Mouse (Mus musculus) layer of hippocampus, adult 9-10 months (tissue): ENCODE measurements around the gene Pcnx.

Experiments
- DNase-seq: peaks from one replicate; pipeline ENCODE4 v3.0.0; 2022; ENCODE audit warnings: low spot score

Pcnx gene

DNA sequence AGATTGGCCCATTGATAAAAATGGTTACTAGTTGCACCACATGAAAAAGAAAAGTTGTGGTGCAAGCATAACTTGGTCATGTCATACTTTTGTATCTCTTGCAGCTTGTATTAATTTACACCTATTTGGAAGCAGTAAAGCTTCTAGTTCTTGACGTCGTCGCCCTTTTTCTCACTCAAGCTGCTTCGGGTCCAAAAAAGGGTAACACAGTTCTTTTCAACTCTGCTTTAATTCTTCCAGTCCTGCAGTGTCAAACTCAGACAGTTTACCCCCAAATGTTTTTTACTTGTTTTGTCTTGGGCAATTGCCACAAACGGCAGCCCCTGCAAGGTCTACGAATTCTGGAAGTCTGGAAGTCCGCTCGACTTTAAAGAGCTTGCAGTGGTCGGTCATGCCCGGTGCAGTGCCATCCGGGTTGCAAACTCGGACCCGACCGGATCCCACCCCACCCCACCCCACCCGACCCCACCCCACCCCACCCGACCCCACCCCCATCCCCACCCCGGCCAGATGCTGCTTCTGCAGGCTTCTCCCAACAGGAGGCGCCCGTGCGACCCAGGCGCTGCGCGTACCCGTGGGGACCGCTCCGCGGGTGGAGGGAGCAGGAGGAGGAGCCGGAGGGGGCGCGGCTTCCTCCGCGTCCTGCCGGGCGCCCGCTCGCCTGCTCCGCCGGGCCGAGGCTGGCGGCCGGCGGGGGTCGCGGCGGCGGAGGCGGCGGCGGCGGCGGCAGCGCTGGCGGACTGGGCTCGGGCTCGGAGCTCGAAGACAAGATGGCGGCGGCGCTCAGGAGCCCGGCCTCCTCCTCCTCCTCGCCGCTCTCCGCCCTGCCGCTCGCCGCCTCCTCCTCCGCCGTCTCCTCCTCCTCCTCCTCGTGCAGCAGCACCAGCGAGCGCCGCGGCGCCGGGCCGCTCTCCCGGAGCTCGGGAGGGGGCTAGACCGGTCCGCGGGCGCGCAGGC lies at the start of gene Pcnx:
Gene Pcnx, plus strand, starts transcription at position 673 of the 957 bp plus-strand sequence.
- DNase-seq, result no peak

DNA sequence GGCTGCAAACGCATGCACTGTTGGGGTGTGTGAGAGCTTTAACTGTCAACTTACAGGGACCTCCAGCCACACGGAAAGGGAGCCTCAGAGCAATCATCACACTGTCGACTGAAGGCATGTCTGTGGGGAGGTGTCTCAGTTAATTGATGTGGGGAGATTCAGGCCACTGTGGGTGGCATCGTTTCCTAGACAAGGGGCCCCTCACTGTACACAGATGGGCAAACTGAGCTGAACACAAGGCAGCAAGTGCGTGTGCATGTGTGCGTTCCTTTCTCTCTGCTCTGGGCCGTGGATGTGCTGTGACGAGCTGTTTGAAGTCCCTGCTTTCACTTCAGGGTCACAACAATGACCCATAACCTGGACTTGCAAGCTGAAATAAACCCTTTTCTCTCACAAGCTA lies 49.4 kb upstream of the Pcnx start:
- DNase-seq, result no peak

DNA sequence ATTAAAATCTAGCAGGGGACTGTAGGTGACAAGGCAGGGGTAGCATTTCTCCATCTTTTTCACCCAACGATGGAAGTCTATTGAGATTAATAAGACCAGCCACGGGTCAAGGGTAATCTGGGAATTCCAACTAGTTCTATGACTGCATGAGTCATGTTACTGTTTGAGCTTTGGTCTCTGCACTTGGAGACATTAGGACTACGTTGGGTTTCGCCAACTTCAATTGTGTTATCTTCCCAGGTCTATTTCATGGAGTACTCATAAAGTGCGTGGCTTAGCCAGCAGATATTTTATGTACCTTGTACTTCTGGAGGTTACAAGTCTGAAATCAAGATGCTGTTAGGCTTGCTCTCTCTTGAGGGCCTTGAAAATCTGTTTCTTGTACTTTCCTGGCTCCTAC lies 45.1 kb upstream of the Pcnx start:
- DNase-seq, result no peak

DNA sequence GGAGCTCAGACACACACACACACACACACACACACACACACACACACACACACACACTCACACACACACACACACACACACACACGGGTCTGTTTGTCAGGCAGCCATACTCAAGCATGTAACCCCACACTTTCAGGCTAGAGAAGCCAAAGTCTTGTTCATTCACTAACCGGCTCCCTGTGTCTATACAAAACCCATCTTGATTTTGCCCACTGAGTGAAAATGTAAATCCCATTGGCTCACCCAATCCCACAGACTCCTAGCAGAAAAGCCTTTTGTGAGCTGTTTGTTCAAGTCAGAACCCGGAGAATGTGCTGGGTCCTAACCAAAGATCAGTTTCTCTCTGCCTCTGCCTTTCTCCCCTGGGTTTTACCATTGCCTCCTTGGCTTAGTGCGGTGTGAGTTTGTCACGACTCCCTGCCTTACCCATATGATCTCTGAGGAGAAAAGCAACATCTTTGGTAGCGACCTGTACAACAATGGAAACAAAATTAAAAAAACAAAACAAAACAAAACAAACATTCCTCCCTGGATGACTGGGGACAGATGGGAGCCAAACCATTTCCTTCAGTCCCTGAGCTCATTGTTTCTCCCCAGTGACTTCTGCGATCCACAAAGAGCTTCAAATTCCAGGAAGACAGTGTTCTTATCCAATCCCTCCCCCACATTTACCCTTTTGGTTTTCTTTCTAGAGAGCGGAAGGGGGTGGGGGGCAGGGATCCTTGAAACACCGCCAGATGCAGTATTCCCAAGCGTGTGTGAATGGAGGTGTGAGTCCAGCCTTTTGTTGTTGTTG lies 43.3 kb upstream of the Pcnx start:
- DNase-seq, result no peak

DNA sequence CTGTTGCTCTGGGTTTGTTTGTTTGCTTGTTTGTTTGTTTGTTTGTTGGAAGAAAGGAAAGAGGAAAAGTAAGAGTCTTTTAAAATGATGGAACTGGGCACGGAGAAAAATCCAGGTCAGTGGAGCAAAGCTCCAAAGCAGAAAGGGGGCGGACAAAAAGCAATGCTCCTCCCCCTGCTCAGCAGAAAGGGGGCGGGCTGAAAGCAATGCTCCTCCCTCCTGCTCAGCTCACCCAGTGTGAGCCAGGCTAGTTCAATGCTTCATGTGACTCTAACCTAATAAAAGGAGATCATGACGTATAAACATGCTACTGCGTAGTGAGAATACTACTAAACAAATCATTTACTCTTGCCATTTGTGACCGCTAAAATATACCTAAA lies 42.7 kb upstream of the Pcnx start:
- DNase-seq, result no peak

DNA sequence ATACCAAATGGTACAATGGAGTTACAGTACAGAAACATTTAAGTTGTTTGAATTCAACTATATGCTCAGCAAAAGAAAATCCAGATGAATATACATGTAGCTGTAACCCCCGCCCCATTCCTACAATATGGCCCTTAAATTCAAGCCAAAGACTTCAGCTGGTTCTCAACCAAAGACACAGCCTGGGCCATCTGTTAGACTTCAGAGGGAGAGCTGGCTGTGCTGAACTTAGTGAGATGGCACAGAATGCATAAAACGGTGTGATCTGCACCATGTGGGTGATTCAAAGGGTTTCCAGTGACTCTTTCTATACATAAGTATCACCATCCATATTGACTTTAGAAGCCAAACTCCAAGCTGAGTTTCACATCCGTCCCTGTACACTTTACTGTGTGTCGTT lies 39.1 kb upstream of the Pcnx start:
- no peak for DNase-seq

DNA sequence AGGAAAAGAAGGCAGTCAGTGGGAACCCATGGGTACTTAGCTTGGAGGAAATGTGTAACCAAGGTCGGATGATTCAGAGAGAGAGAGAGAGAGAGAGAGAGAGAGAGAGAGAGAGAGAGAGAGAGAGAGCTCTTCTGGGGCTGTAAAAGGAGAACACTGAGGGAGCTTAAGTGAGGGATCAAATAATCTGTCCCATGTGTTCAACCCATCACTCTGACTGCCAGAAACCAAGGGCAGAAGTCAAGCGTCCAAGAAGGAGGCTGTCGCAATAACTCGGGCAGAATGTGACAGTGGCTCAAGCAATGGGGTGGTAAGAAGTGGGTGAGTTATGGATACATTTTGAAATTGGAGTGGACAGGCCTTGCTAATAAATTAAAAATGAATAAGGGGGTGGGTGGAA lies 37.6 kb upstream of the Pcnx start:
- no peak for DNase-seq

DNA sequence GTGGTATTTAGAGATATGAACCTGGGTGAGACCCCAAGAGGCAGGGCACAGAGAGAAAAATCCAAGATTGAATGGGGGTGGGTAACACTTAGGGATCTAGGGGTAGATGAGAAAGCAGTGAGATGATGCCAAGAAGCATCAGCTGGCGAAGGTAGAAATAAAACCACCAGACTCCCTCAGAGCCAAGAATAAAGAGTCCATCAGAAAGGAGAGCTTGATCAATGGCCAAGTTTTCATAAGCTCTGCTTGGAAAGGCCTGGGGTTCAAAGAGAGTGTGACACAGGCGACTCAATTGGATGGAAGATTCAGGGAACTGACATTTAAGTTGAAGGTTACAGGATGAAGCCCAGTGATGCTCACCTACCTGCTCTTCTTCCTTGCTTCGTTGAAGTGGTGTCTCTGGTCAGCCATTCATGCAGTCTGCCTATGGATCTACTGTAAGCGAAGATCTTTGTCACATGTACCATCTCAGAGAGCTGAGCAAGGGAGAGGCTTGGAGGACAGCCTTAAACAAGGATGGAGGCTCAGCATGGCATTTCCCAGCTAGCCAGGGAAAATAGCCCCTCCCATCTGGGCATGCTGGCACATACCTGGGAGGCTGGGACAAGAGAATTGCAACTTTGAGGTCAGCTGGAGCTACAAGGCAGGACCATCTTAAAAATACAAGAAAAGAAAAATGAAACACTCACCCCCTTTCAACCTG lies 36.9 kb upstream of the Pcnx start:
- no peak for DNase-seq

DNA sequence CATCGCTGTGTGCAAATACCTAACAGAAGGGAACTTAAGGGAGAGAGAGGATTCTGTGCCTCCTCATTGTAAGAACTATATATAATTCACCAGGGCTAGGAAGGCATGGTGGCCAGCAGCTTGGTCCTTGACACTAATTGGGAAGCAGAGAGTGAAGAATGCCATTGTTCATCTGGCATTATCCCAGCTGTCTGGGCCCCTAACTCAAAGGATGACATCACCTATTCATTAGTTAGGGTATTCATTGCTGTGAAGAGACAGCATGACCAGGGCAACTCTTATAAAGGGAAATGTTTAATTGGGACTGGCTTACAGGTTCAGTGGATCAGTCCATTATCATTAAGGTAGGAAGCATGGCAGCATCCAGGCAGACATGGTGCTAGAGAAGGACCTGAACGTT lies 31.5 kb upstream of the Pcnx start:
- DNase-seq, result no peak

DNA sequence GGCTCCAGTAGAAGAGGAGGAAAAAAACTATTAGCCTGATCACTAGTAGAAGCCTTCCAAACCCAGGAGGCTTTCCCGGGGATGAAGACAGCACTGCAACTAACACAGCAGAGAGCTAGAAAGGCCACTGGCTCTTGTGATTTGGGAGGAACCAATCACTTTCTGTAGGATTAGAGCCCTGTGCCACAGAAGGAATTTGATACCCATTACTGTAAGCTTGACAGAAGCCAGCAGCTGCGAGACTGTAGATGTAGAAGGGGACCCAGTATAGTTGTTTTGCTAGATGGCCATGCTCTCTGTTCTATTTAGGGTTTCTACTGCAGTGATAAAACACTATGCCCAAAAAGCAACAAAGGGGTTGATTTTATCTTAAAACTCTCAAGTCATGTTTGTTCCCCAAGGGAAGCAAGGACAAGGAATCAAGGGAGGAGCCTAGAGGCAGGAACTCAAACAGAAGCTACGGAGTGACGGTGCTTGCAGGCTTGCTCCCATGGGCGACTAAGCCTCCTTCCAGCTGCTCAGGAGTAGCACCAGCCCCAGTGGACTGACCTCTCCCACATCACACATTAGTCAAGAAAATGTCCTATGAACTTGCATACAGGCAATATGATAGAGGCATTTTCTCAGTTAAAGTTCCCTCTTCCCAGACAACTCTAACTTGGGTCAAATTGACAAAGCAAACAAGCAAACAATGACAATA lies 27.6 kb upstream of the Pcnx start:
- no peak for DNase-seq

DNA sequence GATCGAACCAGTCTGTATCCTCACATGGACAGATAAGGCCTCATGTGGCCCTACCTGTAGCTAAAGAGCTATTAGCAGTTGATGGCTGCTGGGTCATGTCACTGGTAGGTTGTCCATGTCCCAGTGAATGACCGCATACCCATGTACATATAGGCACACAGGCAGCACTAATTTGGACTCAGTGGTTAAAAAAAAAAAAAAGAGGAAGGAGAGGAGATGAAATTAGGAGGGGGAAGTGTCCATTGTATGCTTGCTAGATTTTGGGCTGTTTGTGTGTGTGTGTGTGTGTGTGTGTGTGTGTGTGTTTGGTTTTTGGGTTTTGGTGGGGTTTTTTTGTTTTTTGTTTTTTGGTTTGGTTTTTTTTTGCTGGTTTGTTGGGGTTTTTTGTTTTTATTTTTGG lies 26.7 kb upstream of the Pcnx start:
- DNase-seq, result no peak

DNA sequence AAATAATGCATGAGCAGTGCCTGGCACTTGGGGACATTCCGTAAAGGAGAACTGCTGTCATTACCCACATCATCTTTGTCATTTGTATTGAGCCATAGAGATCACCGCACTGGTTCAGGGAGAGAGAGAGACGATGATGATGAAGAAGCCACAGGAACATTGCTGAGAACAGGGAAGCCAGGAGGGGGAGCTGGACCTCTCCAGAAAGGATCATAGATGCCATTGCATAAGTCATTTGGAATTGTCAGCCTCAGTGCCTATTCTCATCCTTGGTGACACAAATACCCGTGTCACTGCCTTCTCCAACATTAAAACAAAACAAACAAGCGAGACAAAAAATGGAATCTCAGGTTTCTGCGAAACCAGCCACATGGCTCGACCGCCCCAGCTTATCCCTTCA lies 23.7 kb upstream of the Pcnx start:
- no peak for DNase-seq

DNA sequence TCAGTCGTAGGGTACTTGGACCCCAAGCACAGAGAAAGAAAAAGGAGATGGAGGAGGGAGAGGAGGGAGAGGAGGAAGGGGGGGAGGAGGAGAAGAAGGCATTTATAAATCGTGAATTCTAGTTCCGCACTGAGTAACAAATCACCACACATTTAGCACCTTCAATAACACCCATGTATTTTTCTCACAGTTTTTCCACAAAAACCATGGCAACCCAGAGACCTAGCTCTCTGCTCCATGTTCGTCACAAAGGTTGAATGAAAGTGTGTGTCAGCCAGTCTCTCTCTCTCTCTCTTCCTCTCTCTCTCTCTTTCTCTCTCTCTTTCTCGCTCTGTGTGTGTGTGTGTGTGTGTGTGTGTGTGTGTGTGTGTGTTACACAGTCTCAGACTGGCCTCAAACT lies 22.4 kb upstream of the Pcnx start:
- no peak for DNase-seq

DNA sequence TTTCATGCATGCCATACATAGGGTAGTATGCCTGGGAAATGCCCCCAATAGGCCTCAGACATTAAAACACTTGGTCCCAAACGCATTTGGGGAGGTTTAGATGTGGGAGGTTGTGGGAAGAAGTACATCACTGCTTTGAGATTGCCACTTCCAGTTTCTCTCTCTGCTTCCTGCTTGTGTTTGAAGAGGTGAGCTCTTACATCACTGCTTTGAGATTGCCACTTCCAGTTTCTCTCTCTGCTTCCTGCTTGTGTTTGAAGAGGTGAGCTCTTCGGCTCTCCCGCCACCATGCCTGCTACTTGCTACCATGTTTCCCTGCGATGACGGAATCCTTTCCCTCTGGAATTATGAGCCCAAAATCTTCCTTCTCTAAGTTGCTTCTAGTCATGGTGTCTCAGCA lies 20.2 kb upstream of the Pcnx start:
- no peak for DNase-seq

DNA sequence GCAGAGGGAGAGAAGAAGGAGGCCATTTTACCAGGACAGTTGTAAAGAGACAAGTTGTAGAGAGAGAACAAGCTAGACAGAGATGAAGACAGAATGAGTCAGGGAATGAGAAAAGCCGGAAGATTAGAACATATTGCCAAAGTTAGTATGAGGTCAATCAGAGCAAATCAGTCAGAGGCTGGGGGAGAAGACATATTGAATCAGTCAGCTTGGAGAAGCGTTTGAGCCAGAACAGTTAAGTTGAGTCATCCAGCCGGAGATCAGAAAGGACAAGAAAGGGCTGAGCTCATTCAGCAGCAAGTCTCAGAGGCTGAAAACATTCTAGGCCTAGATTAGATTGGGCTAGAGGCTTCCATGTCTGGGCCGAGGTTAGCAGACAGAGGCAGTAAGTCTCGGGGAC lies 18.8 kb upstream of the Pcnx start:
- DNase-seq, result no peak

DNA sequence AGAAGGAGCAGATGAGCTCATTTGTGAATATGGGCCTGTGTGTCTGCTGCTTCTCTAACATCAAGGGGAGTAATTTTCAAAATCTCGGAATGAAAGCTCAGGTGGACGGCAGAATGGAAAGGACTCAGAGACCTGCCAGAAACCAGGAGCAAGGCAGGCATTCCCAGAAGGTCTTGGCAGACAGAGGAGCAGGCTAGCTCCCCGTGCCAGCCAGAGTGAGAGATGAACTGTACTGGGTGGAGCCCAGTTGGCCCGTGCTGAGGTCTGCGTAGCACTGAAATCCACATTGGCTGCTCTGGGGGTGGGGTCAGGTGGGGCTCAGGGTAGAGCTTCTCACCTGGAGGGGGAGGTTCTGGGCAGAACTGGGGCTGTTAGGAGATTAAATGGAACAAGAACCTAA lies 16.3 kb upstream of the Pcnx start:
- DNase-seq, result no peak

DNA sequence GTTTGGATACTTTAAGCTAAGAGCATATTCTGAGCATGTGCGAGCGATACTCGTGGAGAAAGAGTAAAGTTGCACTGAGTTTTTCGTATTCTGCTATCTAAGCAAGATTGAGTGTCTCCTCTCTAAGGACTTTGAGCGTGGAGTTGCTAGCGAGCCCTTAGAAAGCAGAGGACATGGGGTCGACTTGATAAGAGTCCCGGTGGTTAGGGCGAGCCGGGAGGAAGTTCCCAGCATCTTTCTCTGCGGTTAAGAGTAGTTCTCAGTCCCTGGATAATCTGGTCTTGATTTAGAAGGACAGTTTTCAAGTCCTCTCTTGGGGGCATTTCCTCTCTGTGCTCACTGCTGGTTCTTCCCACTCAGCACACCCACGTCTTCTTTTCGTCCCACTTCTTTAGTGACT lies 15.3 kb upstream of the Pcnx start:
- no peak for DNase-seq

DNA sequence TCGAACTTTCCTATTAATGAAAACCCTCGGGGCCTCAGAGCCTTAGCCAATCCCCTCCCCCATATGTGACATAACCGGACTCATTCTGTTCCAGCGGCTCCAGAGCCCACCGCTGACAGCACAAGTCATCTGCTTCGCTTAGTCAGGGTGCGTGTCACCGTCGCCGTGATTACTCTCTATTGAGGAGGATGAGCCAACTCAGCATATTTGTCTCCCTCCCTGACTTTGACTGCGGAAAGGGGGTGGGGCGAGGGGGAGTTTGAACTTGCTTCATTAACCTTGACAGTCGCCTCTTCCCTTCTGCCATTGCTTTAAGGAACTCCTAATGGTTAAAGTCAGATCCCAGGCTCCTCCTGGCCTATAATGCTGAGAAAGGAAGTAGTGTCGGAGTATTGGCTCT lies 14.8 kb upstream of the Pcnx start:
- DNase-seq, result no peak

DNA sequence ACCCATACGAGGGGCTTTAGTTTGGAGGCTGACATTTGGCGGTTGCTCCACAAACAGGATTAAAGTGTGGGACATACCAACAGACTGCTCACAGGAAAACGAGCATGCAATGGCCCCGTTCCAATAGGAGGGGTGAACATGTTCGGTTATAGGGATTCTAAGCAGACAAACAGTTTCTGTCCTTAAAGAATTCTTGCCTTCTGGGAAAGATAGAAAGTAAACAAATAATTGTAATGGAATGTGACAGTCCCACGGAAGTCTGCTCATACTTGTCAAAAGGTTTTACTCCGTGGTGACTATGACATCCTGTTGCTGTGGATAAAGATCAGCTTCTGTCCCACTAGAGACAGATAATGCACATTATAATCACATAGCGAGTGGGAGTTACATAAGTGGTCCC lies 10.2 kb upstream of the Pcnx start:
- no peak for DNase-seq

DNA sequence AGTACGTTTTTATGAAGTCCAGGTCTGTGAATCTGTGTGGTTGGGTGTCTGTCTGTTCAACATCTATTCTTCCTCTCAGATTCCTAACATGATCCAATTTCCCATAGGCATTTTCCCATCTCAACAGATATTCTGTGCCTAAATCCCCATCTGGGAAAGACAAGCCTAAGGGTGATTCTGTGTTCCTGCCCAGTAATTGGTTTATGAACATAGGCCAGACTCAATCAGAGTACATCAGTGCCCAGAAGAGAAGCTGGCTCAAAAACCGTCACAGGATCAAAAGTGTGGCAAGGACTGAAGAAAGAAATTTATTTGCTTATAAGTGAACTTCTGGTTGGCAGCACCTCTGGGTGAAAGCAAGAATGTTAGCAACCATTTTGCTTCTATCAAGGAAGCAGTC lies 7.3 kb upstream of the Pcnx start:
- no peak for DNase-seq

DNA sequence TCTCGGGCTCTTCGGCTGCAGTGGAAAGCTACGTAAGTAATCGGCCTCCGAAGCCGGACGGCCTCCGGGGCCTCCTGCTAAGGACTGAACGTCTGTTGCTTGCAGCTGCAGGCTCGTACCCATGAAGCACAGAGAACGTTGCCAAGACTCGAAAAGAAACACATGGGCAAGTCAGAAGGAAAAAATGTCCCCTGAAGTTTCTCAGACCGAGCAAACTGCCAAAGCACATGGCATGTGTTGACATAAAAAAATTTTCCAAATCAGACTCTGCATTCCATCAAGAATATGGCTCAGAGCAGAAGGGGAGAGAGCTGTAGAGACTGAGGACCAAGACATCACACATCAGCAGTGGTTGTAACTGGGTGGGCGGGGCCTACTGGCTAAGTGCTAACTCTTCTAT lies 6.8 kb upstream of the Pcnx start:
- no peak for DNase-seq

DNA sequence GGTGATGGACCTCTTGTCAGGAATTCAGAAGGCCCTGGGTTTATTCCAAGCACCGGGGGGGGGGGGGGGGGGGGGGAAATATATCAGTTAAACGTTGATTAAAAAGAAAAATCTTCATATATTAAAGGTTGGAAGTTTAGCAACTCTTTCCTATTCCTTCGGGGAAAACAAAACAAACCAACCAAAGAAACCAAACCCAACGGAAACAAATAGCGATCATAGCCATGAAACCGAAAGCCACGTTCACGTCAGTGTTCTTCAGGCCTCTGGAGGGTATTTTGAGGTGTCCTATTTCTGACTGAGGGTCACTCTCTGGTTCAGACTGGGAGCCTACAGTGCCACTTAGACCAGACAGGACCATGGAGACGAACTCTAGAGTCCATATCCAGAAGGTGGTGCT lies 6.3 kb upstream of the Pcnx start:
- DNase-seq, result no peak
